Mouse (Mus musculus): Measurements from ENCODE around the gene 6030452D12Rik. TPM values are rescaled to one million over a fixed set of nuclear protein-coding genes. Genes with fewer than 3 reads are reported as not detected.

Gene 6030452D12Rik
- polyA plus RNA-seq, 1 experiment from 2014 or later = not detected

DNA sequence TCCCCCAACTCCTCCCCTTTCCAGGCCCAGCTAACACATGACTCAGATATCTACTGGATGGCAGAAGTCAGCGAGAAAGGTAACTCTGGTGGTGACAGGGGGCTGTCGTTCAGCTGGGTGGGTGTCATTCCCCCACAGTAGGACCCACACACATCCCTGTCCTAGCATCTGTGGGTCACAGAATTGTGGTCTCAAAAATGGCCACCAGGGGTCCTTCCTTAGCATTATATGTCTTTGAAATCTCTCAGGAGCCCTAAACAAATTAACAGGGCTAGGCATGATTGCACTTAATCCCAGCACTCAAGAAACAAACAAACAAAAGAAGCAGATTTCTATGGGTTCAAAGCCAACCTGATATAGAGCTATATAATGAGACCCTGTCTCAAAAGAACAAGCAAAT lies 44.8 kb downstream of the 6030452D12Rik start:
- no peaks in the 10 kb centered on the region for H3K9me3 ChIP-seq
- H3K27me3 ChIP-seq = no peaks in the 10 kb centered on the region
- no peak overlapping the region for H3K4me2 ChIP-seq (replicated peaks)
- no peak overlapping the region for H3K9ac ChIP-seq (replicated peaks)
- H3K4me1 ChIP-seq = no peaks in the 10 kb centered on the region
- no peak for ATAC-seq (replicated peaks)
- no peaks in the 10 kb centered on the region for H3K36me3 ChIP-seq
- WGBS = 75% methylated on average over 2 of the region's 2 CpGs
- H3K4me3 ChIP-seq = no peak overlapping the region
- H3K27ac ChIP-seq (replicated peaks) = no peak overlapping the region

DNA sequence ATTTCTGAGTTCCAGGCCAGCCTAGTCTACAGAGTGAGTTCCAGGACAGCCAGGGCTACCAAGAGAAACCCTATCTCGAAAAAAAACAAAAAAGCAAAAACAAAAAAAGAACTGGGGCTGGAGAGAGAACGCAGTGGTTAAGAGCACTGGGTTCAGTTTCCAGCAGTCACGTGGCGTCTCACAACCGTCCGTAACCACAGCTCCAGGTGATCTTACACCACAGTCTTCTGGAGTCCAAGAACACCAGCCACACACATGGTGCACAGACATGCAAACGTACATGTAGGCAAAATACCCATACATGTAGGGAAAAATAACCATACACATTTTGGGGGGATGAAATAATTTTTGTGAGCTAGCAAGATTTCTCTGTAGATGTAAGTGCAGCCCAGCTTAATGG lies 46.4 kb downstream of the 6030452D12Rik start:
- H3K36me3 ChIP-seq = no peaks in the 10 kb centered on the region
- no peak overlapping the region for H3K9ac ChIP-seq (replicated peaks)
- WGBS = 86% methylated on average over 7 of the region's 7 CpGs
- no peak overlapping the region for H3K4me3 ChIP-seq
- H3K4me2 ChIP-seq (replicated peaks) = no peak overlapping the region
- H3K4me1 ChIP-seq = no peaks in the 10 kb centered on the region
- H3K9me3 ChIP-seq = no peaks in the 10 kb centered on the region
- ATAC-seq (replicated peaks) = no peak
- no peaks in the 10 kb centered on the region for H3K27me3 ChIP-seq
- H3K27ac ChIP-seq (replicated peaks) = no peak overlapping the region

DNA sequence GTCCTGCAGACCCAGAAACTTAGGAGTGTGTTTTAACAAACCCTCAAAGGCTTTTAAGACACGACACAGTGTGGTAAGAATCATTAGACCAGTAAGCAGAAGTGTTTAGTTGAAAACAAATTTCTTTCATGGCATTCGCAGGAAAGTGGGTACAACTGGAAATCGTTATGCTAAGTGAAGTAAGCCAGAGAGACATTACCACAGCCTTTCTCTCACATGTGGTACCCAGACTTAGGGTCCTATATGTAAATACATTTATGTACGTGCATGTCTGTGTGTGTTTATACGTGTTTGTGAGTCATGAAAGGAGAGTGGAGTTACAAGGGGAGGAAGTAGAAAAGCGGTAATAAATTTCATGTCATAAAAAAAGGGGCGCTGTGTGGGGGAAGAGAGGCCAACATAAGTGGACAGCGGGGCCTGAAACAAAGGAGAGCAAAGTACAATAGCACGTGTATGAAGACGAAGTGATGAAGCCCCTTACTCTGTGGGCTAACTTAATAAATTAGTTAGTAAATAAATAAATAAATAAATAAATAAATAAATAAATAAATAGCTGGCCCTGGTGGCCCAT lies 48.1 kb downstream of the 6030452D12Rik start:
- no peaks in the 10 kb centered on the region for H3K27me3 ChIP-seq
- H3K36me3 ChIP-seq = no peaks in the 10 kb centered on the region
- no peak for ATAC-seq (replicated peaks)
- H3K9me3 ChIP-seq = no peaks in the 10 kb centered on the region
- no peaks in the 10 kb centered on the region for H3K4me1 ChIP-seq
- no peak overlapping the region for H3K4me3 ChIP-seq
- H3K27ac ChIP-seq (replicated peaks) = no peak overlapping the region
- H3K4me2 ChIP-seq (replicated peaks) = no peak overlapping the region
- no peak overlapping the region for H3K9ac ChIP-seq (replicated peaks)
- WGBS = 83% methylated on average over 10 of the region's 10 CpGs

- Histone ChIP-seq H3K4me1 (no peaks in the 10 kb centered on the region), H3K4me3 (no peak overlapping the region), H3K4me2 (replicated peaks) (no peak overlapping the region), H3K9ac (replicated peaks) (no peak overlapping the region), H3K27ac (replicated peaks) (no peak overlapping the region), H3K36me3 (no peaks in the 10 kb centered on the region), H3K9me3 (no peaks in the 10 kb centered on the region), H3K27me3 (no peaks in the 10 kb centered on the region)
- no peak for ATAC-seq (replicated peaks)
- WGBS = 95% methylated on average over 1 of the region's 1 CpGs
These were observed 50.6 kb downstream of the 6030452D12Rik start for GRCm38 (mm10) chr8:106550906-106551305.

DNA sequence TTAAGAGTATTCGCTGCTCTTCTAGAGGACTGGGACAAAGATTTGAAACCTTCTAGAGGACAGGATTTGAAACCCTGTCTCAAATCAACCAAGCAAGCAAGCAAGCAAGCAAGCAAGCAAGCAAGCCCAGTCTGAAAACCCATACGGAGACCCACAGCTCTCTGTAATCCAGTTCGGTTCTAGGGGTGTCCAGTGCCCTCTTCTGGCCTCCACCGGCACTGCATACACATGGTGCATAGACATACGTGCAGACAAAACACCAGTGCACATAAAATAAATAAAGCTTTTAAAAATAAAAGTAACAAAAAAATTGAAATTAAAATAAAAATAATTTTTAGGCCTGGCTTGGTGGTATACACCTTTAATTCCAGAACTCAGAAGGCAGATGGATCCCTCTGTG lies 53.7 kb downstream of the 6030452D12Rik start:
- peaks cover 7% of the 10 kb centered on the region; the same call in 1 of the 2 replicates for H3K9me3 ChIP-seq
- H3K36me3 ChIP-seq = no peaks in the 10 kb centered on the region
- no peak overlapping the region for H3K4me3 ChIP-seq
- H3K27ac ChIP-seq (replicated peaks) = no peak overlapping the region
- no peak overlapping the region for H3K4me2 ChIP-seq (replicated peaks)
- H3K27me3 ChIP-seq = no peaks in the 10 kb centered on the region
- 97% methylated on average over 5 of the region's 5 CpGs for WGBS
- no peaks in the 10 kb centered on the region for H3K4me1 ChIP-seq
- ATAC-seq (replicated peaks) = no peak
- no peak overlapping the region for H3K9ac ChIP-seq (replicated peaks)

DNA sequence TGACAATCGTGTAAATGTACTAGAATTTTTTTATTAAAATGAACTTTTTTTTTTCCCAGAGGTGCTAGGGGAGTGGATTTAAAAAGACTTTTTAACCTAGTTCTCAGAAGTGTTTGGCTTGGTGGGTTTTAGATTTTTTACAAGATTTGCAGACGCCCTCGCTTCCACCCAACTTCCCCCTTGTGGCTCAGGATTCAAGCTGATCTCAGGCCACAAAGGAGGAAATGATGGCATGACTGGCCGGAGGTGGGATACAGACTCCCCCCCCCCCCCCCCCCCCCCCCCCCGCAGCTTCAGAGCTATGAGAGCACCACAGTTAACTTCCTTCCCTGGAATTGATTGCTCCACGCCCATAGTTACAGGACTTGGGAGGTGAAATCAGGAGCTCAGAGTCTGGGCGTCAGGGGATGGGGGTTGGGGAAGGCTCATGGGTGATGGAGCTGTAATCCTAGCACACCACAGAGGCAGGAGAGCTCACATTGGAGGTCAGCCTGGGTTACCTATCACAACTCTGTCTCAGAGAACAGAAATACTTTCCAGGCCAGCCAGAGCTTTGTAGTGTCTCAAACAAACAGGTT lies 55.8 kb downstream of the 6030452D12Rik start:
- 76% methylated on average over 6 of the region's 7 CpGs for whole genome bisulfite sequencing
- ATAC-seq (replicated peaks) = no peak
- Histone ChIP-seq H3K27ac (replicated peaks) (no peak overlapping the region), H3K9ac (replicated peaks) (no peak overlapping the region), H3K36me3 (no peaks in the 10 kb centered on the region), H3K27me3 (no peaks in the 10 kb centered on the region), H3K4me2 (replicated peaks) (no peak overlapping the region), H3K4me3 (no peak overlapping the region), H3K9me3 (peaks cover 8% of the 10 kb centered on the region; the same call in 1 of the 2 replicates), H3K4me1 (no peaks in the 10 kb centered on the region)

Other genes starting within 250 kb of the 6030452D12Rik start
- gene Smpd3, start 162.5 kb upstream of the 6030452D12Rik start, polyA plus RNA-seq (2015; fragmentation: Nextera tagmentation; extraction: Ambion mirVana) = 47.4 and 49.3 TPM in 2 replicates
- 54.6 and 57.4 TPM in 2 replicates for gene Zfp90, start 85.2 kb upstream of the 6030452D12Rik start, polyA plus RNA-seq (2015; fragmentation: Nextera tagmentation; extraction: Ambion mirVana)
- gene Cdh3, start 10.4 kb downstream of the 6030452D12Rik start, polyA plus RNA-seq (2015; fragmentation: Nextera tagmentation; extraction: Ambion mirVana) = 0.83 and 1.3 TPM in 2 replicates
- gene Gm10073, start 72.9 kb downstream of the 6030452D12Rik start, polyA plus RNA-seq (2015; fragmentation: Nextera tagmentation; extraction: Ambion mirVana) = 5.2 and 7.9 TPM in 2 replicates
- 1.2 and 1.8 TPM in 2 replicates for gene Cdh1, start 102.8 kb downstream of the 6030452D12Rik start, polyA plus RNA-seq (2015; fragmentation: Nextera tagmentation; extraction: Ambion mirVana)
- gene Tango6, start 182.5 kb downstream of the 6030452D12Rik start, polyA plus RNA-seq (2015; fragmentation: Nextera tagmentation; extraction: Ambion mirVana) = 4.9 and 5.5 TPM in 2 replicates

Measured in forebrain, embryonic 15.5 days (tissue).